In genomic region chr6:7686047-7686446, GRCm38 (mm10) we compare ENCODE assay signal across 25 mouse cellular contexts.
"Had no signal": no experiment of that assay in that cellular context is flagged by ENCODE, and none has a peak within 500 bp of the region (broad histone marks: within the 10 kb centered on the region; RNA-seq: fewer than 3 reads in every experiment).

No protein-coding gene starts in this region.

- H3K4me2 ChIP-seq: heart, embryonic 11.5 days; heart, embryonic 13.5 days; heart, embryonic 15.5 days; hindbrain, embryonic 13.5 days; hindbrain, embryonic 15.5 days; kidney, embryonic 15.5 days; limb, embryonic 13.5 days; limb, embryonic 15.5 days had no signal

- ATAC-seq: hindbrain, postnatal 0 days; intestine, embryonic 16.5 days had no signal

- H3K27me3 ChIP-seq: heart, embryonic 13.5 days; heart, embryonic 15.5 days; hindbrain, embryonic 13.5 days; hindbrain, embryonic 15.5 days; kidney, embryonic 15.5 days; limb, embryonic 13.5 days; limb, embryonic 15.5 days had no signal

- H3K9ac ChIP-seq: heart, embryonic 13.5 days; heart, embryonic 15.5 days; hindbrain, embryonic 13.5 days; hindbrain, embryonic 15.5 days; kidney, embryonic 15.5 days; limb, embryonic 13.5 days; limb, embryonic 15.5 days had no signal

- H3K36me3 ChIP-seq: heart, embryonic 15.5 days; kidney, embryonic 15.5 days had no signal

- H3K4me1 ChIP-seq: heart, embryonic 15.5 days; hindbrain, embryonic 13.5 days; hindbrain, embryonic 15.5 days; kidney, embryonic 15.5 days; limb, embryonic 13.5 days; limb, embryonic 15.5 days had no signal

- H3K4me3 ChIP-seq: gastrocnemius, adult 2 months; heart, adult 2 months; heart, embryonic 13.5 days; heart, embryonic 15.5 days; hindbrain, embryonic 13.5 days; hindbrain, embryonic 15.5 days; kidney, embryonic 15.5 days; limb, embryonic 13.5 days; limb, embryonic 15.5 days had no signal

- DNase-seq: gastrocnemius, adult 2 months; gastrocnemius, postnatal 10 days; gastrocnemius, postnatal 25 days; heart, adult 2 months; heart, postnatal 14 days; heart, postnatal 36 days; kidney, adult 11 months; kidney, adult 2 months; kidney, adult 9 months; kidney, postnatal 14 days; kidney, postnatal 36 days; layer of hippocampus, adult 9-11 months; layer of hippocampus, postnatal 36 days; left cerebral cortex, postnatal 4 days had no signal

- H3K9me3 ChIP-seq: heart, embryonic 13.5 days; heart, embryonic 15.5 days; hindbrain, embryonic 13.5 days; hindbrain, embryonic 15.5 days; kidney, embryonic 15.5 days; limb, embryonic 13.5 days; limb, embryonic 15.5 days had no signal

- H3K27ac ChIP-seq: gastrocnemius, adult 2 months; heart, adult 2 months; heart, embryonic 13.5 days; heart, embryonic 15.5 days; hindbrain, embryonic 13.5 days; hindbrain, embryonic 15.5 days; hindbrain, postnatal 0 days; kidney, embryonic 15.5 days; kidney, postnatal 0 days; limb, embryonic 13.5 days; limb, embryonic 15.5 days had no signal
